Mouse (Mus musculus) thymus, adult 2 months (tissue): ENCODE results near the gene Eps8.

Experiments
- CTCF ChIP-seq: fragments of 200-500 bp; IDR thresholded peaks from 2 replicates; pipeline ENCODE4 v1.5.1; 2012; ENCODE audit warnings: mild to moderate bottlenecking, control low read depth, low read length, moderate library complexity, borderline replicate concordance; ENCODE audit not compliant: control insufficient read depth, poor library complexity, insufficient read depth; ENCODE audit errors: extremely low read depth
- POLR2A ChIP-seq: fragments of 200-500 bp; IDR thresholded peaks from 2 replicates; pipeline ENCODE4 v1.6.1; 2012; ENCODE audit warnings: mild to moderate bottlenecking, low read length, control low read depth, moderate library complexity; ENCODE audit not compliant: control insufficient read depth, poor library complexity, insufficient read depth; ENCODE audit errors: extremely low read depth

DNA sequence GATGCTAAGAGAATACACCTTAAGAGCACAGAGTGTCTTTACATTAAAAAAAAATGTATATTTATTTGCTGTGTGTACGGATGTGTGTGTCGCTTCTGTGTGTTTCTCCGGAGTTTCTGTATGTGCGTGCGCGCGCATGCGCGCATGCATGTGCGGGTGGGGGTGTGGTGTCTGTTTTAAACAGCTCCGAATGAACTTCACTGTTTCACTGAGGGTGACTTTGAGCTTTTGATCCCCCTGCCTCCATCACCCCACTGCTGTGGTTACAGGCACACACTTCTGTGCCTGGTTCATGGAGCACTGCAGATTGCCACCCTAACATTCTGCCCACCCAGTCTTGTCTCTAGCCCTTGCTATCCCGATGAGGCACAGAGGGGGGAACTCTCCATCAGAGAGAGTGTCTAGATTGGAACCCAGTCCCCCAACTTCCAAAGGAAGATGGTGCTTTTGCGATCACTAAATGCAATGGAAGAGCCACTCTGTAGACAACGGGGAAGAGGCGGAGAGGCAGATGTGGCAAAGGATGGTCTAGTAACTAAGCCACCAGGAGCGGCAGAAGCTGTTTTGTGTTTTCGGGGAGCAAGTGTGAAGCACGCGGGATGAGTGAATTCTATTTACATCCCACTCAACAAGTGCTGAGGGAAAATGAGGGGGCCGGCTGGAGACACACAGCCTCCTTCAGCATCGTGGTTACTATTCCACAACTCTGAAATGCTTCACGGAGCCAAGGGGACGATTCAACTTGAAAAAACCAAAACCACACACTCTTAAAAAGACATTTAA, 7.1 kb upstream of the Eps8 start:
- TF ChIP-seq CTCF (no peak), POLR2A (no peak)
